Mouse (Mus musculus) kidney, postnatal 0 days (tissue): ENCODE measurements at regions not wholly inside any gene's neighbourhood (a gene's known extent, or its start where the extent isn't known, plus 50 kb on each side); places are given as distances from the start of the nearest gene placed in this dataset.

Experiments used
- ATAC-seq: fragments of 200-750 bp; cut with Nextera tagmentation; replicated peaks from 2 replicates; pipeline ENCODE4 v1.8.0; 2017; ENCODE audit warnings: low read depth, moderate number of reproducible peaks, moderate TSS enrichment, moderate library complexity; ENCODE audit not compliant: low FRiP score
- DNase-seq: peaks from one replicate; pipeline ENCODE4 v3.0.0-alpha.2; 2016; ENCODE audit warnings: low spot score
- H3K27ac ChIP-seq: fragments of 300-500 bp; sonication (generic); 2 replicates; pipeline ENCODE4 v1.5.1; 2014; ENCODE audit warnings: mild to moderate bottlenecking
- H3K27me3 ChIP-seq: fragments of 300-500 bp; sonication (generic); 2 replicates; pipeline ENCODE4 v1.6.1; 2014; ENCODE audit warnings: low read length, mixed read lengths; ENCODE audit not compliant: insufficient read depth
- H3K36me3 ChIP-seq: fragments of 300-500 bp; sonication (generic); 2 replicates; pipeline ENCODE4 v1.6.1; 2014; ENCODE audit warnings: low read length, mixed read lengths; ENCODE audit not compliant: insufficient read depth
- H3K4me1 ChIP-seq: fragments of 300-500 bp; sonication (generic); replicated peaks from 2 replicates; pipeline ENCODE4 v1.6.1; 2014; ENCODE audit warnings: antibody characterized with exemption, low read length, mixed read lengths; ENCODE audit not compliant: insufficient read depth
- H3K4me2 ChIP-seq: fragments of 300-500 bp; sonication (generic); 2 replicates; pipeline ENCODE4 v1.6.1; 2014; ENCODE audit warnings: mild to moderate bottlenecking, low read length, moderate library complexity, mixed read lengths
- H3K4me3 ChIP-seq: fragments of 300-500 bp; sonication (generic); replicated peaks from 2 replicates; pipeline ENCODE4 v1.5.1; 2014; ENCODE audit warnings: low read depth, low read length
- H3K9ac ChIP-seq: fragments of 300-500 bp; sonication (generic); 2 replicates; pipeline ENCODE4 v1.6.1; 2014; ENCODE audit warnings: low read depth, low read length
- H3K9me3 ChIP-seq: fragments of 300-500 bp; sonication (generic); replicated peaks from 2 replicates; pipeline ENCODE4 v1.6.1; 2016; ENCODE audit warnings: low read length, inconsistent platforms, mixed read lengths
- CTCF ChIP-seq: IDR thresholded peaks from 2 replicates; pipeline ENCODE4 v1.5.1; 2016; ENCODE audit warnings: antibody characterized with exemption, low read depth, mild to moderate bottlenecking, moderate library complexity
- WGBS: fragments of 180-500 bp; shearing (Covaris S2); extraction: QIAGEN DNeasy Blood & Tissue Kit; methylation state at CpG from one replicate; pipeline ENCODE4 v1.1.7; 2014; 5-methylcytosine and 5-hydroxymethylcytosine counted together

GRCm38 (mm10) chr15:93003233-93003632 is 271.7 kb downstream of the Gxylt1 start:
- ATAC-seq (no peak), DNase-seq (peak; percentile 47)
- Histone ChIP-seq H3K4me1 (0 out of 2 replicates have a peak, but pooled peaks cover 6% of the 10 kb centered on the region), H3K9ac (no peak overlapping the region), H3K36me3 (no peaks in the 10 kb centered on the region), H3K9me3 (no peaks in the 10 kb centered on the region), H3K27me3 (no peaks in the 10 kb centered on the region), H3K4me3 (no peak overlapping the region), H3K4me2 (no peak overlapping the region), H3K27ac (no peak overlapping the region)
- 79% methylated on average over 3 of the region's 3 CpGs for WGBS
- peak; percentile 49 for TF ChIP-seq CTCF

- H3K9ac ChIP-seq, result peak overlapping the region; percentile 37; the same call in 1 of the 2 replicates
- no peaks in the 10 kb centered on the region for H3K27me3 ChIP-seq
- peak overlapping the region; percentile 24 for H3K4me3 ChIP-seq
- H3K9me3 ChIP-seq, result no peaks in the 10 kb centered on the region
- no peak for TF ChIP-seq CTCF
- ATAC-seq (peak; percentile 29; the same call in 1 of the 2 replicates), DNase-seq (peak; percentile 46)
- H3K4me2 ChIP-seq, result peak overlapping the region; percentile 58
- 19% methylated on average over 25 of the region's 25 CpGs for WGBS
- 0 out of 2 replicates have a peak, but pooled peaks cover 6% of the 10 kb centered on the region for H3K4me1 ChIP-seq
- no peak overlapping the region for H3K27ac ChIP-seq
- H3K36me3 ChIP-seq, result no peaks in the 10 kb centered on the region
Observed at GRCm38 (mm10) chr15:93002002-93002904, 272.7 kb downstream of the Gxylt1 start.

GRCm38 (mm10) chr15:93001346-93002001 is 273.5 kb downstream of the Gxylt1 start:
- TF ChIP-seq CTCF, result no peak
- no peaks in the 10 kb centered on the region for H3K27me3 ChIP-seq
- H3K9me3 ChIP-seq, result no peaks in the 10 kb centered on the region
- no peaks in the 10 kb centered on the region for H3K36me3 ChIP-seq
- H3K4me2 ChIP-seq, result peak overlapping the region; percentile 58
- DNase-seq (peak; percentile 43), ATAC-seq (no peak)
- H3K9ac ChIP-seq, result peak overlapping the region; percentile 37; the same call in 1 of the 2 replicates
- 0 out of 2 replicates have a peak, but pooled peaks cover 6% of the 10 kb centered on the region for H3K4me1 ChIP-seq
- 3% methylated on average over 11 of the region's 11 CpGs for WGBS
- H3K27ac ChIP-seq, result no peak overlapping the region
- H3K4me3 ChIP-seq, result peak overlapping the region; percentile 24

- no peak for TF ChIP-seq CTCF
- Histone ChIP-seq H3K27ac (no peak overlapping the region), H3K4me2 (peak overlapping the region; percentile 27; the same call in 1 of the 2 replicates), H3K4me1 (0 out of 2 replicates have a peak, but pooled peaks cover 6% of the 10 kb centered on the region), H3K27me3 (no peaks in the 10 kb centered on the region), H3K36me3 (no peaks in the 10 kb centered on the region), H3K9me3 (no peaks in the 10 kb centered on the region), H3K9ac (no peak overlapping the region), H3K4me3 (no peak overlapping the region)
- no peak for DNase-seq
- 30% methylated on average over 12 of the region's 12 CpGs for WGBS
- ATAC-seq, result no peak
Observed at GRCm38 (mm10) chr15:93000121-93000520, 274.9 kb downstream of the Gxylt1 start.

- no peaks in the 10 kb centered on the region for H3K9me3 ChIP-seq
- no peak overlapping the region for H3K4me2 ChIP-seq
- ATAC-seq (no peak), DNase-seq (no peak)
- H3K27ac ChIP-seq, result no peak overlapping the region
- no peak overlapping the region for H3K9ac ChIP-seq
- no peaks in the 10 kb centered on the region for H3K36me3 ChIP-seq
- H3K4me3 ChIP-seq, result no peak overlapping the region
- TF ChIP-seq CTCF, result no peak
- no peaks in the 10 kb centered on the region for H3K27me3 ChIP-seq
- 74% methylated on average over 5 of the region's 5 CpGs for WGBS
- 0 out of 2 replicates have a peak, but pooled peaks cover 6% of the 10 kb centered on the region for H3K4me1 ChIP-seq
Observed at GRCm38 (mm10) chr15:92997933-92998332, 277.0 kb downstream of the Gxylt1 start.

- no peak overlapping the region for H3K9ac ChIP-seq
- H3K4me3 ChIP-seq, result no peak overlapping the region
- H3K4me2 ChIP-seq, result peak overlapping the region; percentile 18; the same call in 1 of the 2 replicates
- H3K27ac ChIP-seq, result no peak overlapping the region
- peak; percentile 84 for DNase-seq
- H3K36me3 ChIP-seq, result no peaks in the 10 kb centered on the region
- no peak for ATAC-seq
- WGBS, result 36% methylated on average over 11 of the region's 11 CpGs
- no peaks in the 10 kb centered on the region for H3K9me3 ChIP-seq
- no peaks in the 10 kb centered on the region for H3K4me1 ChIP-seq
- no peaks in the 10 kb centered on the region for H3K27me3 ChIP-seq
- TF ChIP-seq CTCF, result no peak
Observed at GRCm38 (mm10) chr15:92994191-92994671, 280.7 kb downstream of the Gxylt1 start.
